Mouse (Mus musculus): ENCODE measurements at regions not wholly inside any gene's neighbourhood (a gene's known extent, or its start where the extent isn't known, plus 50 kb on each side); places are given as distances from the start of the nearest gene placed in this dataset.
A peak's percentile ranks its signal among the peaks of the same experiment; 100 is the strongest.

GRCm38 (mm10) chr7:70604471-70605174, 238.1 kb upstream of the Nr2f2 start:
- TF ChIP-seq CTCF (conservative IDR thresholded peaks at IDR 0.05; ENCODE audit: low read length): no peak
- peak; percentile 50; the same call in 1 of the 2 replicates for TF ChIP-seq NANOG (IDR thresholded peaks at IDR 0.05; ENCODE audit: borderline replicate concordance, low read length)

Measured in E14TG2a.4 (cell line).